19 mouse cellular contexts compared by ENCODE assay signal in the genomic region with DNA sequence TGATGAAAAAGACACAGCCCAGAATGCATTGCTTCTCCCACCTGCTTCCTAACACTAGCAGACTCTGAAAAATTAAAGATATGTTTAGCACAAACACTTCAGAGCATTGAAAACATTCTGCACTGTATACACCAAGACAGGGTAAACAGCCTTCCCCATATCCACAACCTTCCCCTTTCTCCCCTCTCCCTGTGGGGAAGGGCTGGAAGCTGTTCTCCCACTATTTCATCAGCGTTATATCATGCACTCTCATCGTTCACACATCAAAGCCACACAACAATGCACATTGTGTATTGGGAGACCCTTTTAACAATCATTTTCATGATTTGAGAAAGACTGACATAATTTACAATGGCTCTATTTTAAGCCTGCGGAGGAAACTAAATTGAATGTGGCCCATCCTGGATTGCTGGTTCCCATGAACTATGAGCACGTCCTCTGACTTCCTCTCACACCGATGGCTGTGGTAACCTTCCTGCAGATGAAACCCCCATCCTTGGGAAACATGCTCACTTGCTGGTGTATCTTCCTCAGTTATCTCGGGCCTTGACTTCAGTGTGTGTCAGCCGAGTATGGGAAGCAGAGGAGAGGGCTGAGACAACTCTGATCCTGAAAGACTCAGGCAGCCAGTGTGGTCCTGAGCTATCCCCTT.
DNase-seq lines count a peak whose midpoint lies in the region; ATAC-seq and TF ChIP-seq lines count a peak whose summit lies in the region.
"Had no signal": no experiment of that assay in that cellular context is flagged by ENCODE, and none has a peak within 500 bp of the region (broad histone marks: within the 10 kb centered on the region; RNA-seq: fewer than 3 reads in every experiment).

No protein-coding gene starts in this region.

- no peak overlapping the region for H3K4me3 ChIP-seq in heart, embryonic 10.5 days
- H3K4me3 ChIP-seq in liver, embryonic 16.5 days (ENCODE audit: low read depth, low read length) = no peak overlapping the region
- no peak overlapping the region for H3K4me3 ChIP-seq in heart, embryonic 15.5 days
- H3K4me3 ChIP-seq in kidney, postnatal 0 days (replicated peaks; ENCODE audit: low read depth, low read length) = no peak overlapping the region
- H3K4me3 ChIP-seq: embryonic facial prominence, embryonic 15.5 days; forebrain, embryonic 10.5 days; lung, embryonic 15.5 days; megakaryocyte, embryonic 14.5 days had no signal

- no peak overlapping the region for H3K9ac ChIP-seq in liver, embryonic 16.5 days (ENCODE audit: low read depth, low read length)
- H3K9ac ChIP-seq in heart, embryonic 15.5 days = no peak overlapping the region
- H3K9ac ChIP-seq in kidney, postnatal 0 days (ENCODE audit: low read depth, low read length) = no peak overlapping the region
- H3K9ac ChIP-seq: embryonic facial prominence, embryonic 15.5 days; lung, embryonic 15.5 days had no signal

- peak; percentile 41; the same call in 1 of the 2 replicates for ATAC-seq in liver, embryonic 16.5 days (ENCODE audit: low read depth)
- peak; percentile 55; the same call in 1 of the 2 replicates for ATAC-seq in heart, embryonic 15.5 days (replicated peaks; ENCODE audit: insufficient number of reproducible peaks, insufficient read depth, low FRiP score, low read depth)
- no peak; the same call in 1 of the 2 replicates for ATAC-seq in kidney, postnatal 0 days (replicated peaks; ENCODE audit: low FRiP score, low read depth)
- ATAC-seq: hindbrain, embryonic 16.5 days; intestine, postnatal 0 days had no signal

- H3K4me1 ChIP-seq in heart, embryonic 10.5 days = peaks cover 6% of the 10 kb centered on the region
- H3K4me1 ChIP-seq in liver, embryonic 16.5 days (ENCODE audit: control insufficient read depth, low read depth, low read length) = no peaks in the 10 kb centered on the region
- H3K4me1 ChIP-seq in heart, embryonic 15.5 days (replicated peaks) = peaks cover 5% of the 10 kb centered on the region
- no peaks in the 10 kb centered on the region for H3K4me1 ChIP-seq in kidney, postnatal 0 days (replicated peaks; ENCODE audit: insufficient read depth, low read length)
- H3K4me1 ChIP-seq: embryonic facial prominence, embryonic 15.5 days; forebrain, embryonic 10.5 days; megakaryocyte, embryonic 14.5 days had no signal

- no peak overlapping the region for H3K4me2 ChIP-seq in liver, embryonic 16.5 days (ENCODE audit: low read depth, low read length)
- H3K4me2 ChIP-seq in heart, embryonic 15.5 days = no peak overlapping the region
- H3K4me2 ChIP-seq in kidney, postnatal 0 days (ENCODE audit: low read length) = no peak overlapping the region
- H3K4me2 ChIP-seq: embryonic facial prominence, embryonic 15.5 days; lung, embryonic 15.5 days had no signal

- 66% methylated on average over 7 of the region's 7 CpGs for WGBS in heart, embryonic 10.5 days
- WGBS in liver, embryonic 16.5 days (ENCODE audit: insufficient replicate concordance) = 35% methylated on average over 7 of the region's 7 CpGs
- 57% methylated on average over 7 of the region's 7 CpGs for whole genome bisulfite sequencing in heart, embryonic 15.5 days
- 63% methylated on average over 7 of the region's 7 CpGs for WGBS in kidney, postnatal 0 days

- no peaks in the 10 kb centered on the region for H3K27me3 ChIP-seq in heart, embryonic 10.5 days (ENCODE audit: insufficient read depth, poor library complexity, severe bottlenecking)
- H3K27me3 ChIP-seq in liver, embryonic 16.5 days (ENCODE audit: control insufficient read depth, insufficient read depth, low read depth, low read length) = no peaks in the 10 kb centered on the region
- no peaks in the 10 kb centered on the region for H3K27me3 ChIP-seq in heart, embryonic 15.5 days
- no peaks in the 10 kb centered on the region for H3K27me3 ChIP-seq in kidney, postnatal 0 days (ENCODE audit: insufficient read depth, low read length)
- H3K27me3 ChIP-seq: embryonic facial prominence, embryonic 15.5 days; lung, embryonic 15.5 days; megakaryocyte, embryonic 14.5 days had no signal

- no peaks in the 10 kb centered on the region for H3K9me3 ChIP-seq in heart, embryonic 10.5 days
- no peaks in the 10 kb centered on the region for H3K9me3 ChIP-seq in liver, embryonic 16.5 days (replicated peaks; ENCODE audit: control insufficient read depth, low read length)
- H3K9me3 ChIP-seq in heart, embryonic 15.5 days (replicated peaks) = no peaks in the 10 kb centered on the region
- H3K9me3 ChIP-seq in kidney, postnatal 0 days (replicated peaks; ENCODE audit: low read length) = no peaks in the 10 kb centered on the region
- H3K9me3 ChIP-seq: embryonic facial prominence, embryonic 15.5 days; forebrain, embryonic 10.5 days; lung, embryonic 15.5 days; megakaryocyte, embryonic 14.5 days had no signal

- no peak overlapping the region for H3K27ac ChIP-seq in heart, embryonic 10.5 days
- no peak overlapping the region for H3K27ac ChIP-seq in liver, embryonic 16.5 days (ENCODE audit: low read length)
- no peak overlapping the region for H3K27ac ChIP-seq in heart, embryonic 15.5 days
- no peak overlapping the region for H3K27ac ChIP-seq in kidney, postnatal 0 days
- H3K27ac ChIP-seq: embryonic facial prominence, embryonic 15.5 days; forebrain, embryonic 10.5 days; lung, embryonic 15.5 days had no signal

- no peak for TF ChIP-seq CTCF in kidney, postnatal 0 days (IDR thresholded peaks at IDR 0.05; ENCODE audit: low read depth)

- H3K36me3 ChIP-seq in heart, embryonic 10.5 days = peaks cover 28% of the 10 kb centered on the region
- no peaks in the 10 kb centered on the region for H3K36me3 ChIP-seq in liver, embryonic 16.5 days (ENCODE audit: control insufficient read depth, insufficient read depth)
- peaks cover 1% of the 10 kb centered on the region; the same call in 1 of the 2 replicates for H3K36me3 ChIP-seq in heart, embryonic 15.5 days
- H3K36me3 ChIP-seq in kidney, postnatal 0 days (ENCODE audit: insufficient read depth, low read length) = peaks cover 17% of the 10 kb centered on the region; the same call in 1 of the 2 replicates
- H3K36me3 ChIP-seq: embryonic facial prominence, embryonic 15.5 days had no signal

- DNase-seq in heart, adult 8-10 months (ENCODE audit: low spot score) = peak; percentile 61
- no peak for DNase-seq in heart, embryonic 10.5 days (ENCODE audit: low spot score)
- DNase-seq in liver = no peak
- DNase-seq in kidney, postnatal 0 days (ENCODE audit: low spot score) = peak; percentile 44
- DNase-seq in ovary, postnatal 36 days (ENCODE audit: low spot score) = no peak
- no peak for DNase-seq in cerebellum, postnatal 25 days
- DNase-seq: embryo, embryonic 11 days; gastrocnemius, postnatal 10 days; layer of hippocampus, adult 9-11 months; right cerebral cortex, postnatal 14 days; thymus, postnatal 14 days had no signal

Comparison
In these comparisons a context has a peak if more than half of its experiments do, and no peak if none do; other contexts are left out.
1. DNase-seq: peak in heart, adult 8-10 months (single experiment) and kidney, postnatal 0 days (single experiment); none in heart, embryonic 10.5 days (single experiment), liver (single experiment), ovary, postnatal 36 days (single experiment) and cerebellum, postnatal 25 days (0 of 2).